ENCODE assay signal across 29 mouse cellular contexts in genomic region chr9:62924886-62925610, GRCm38 (mm10).
DNase-seq lines count a peak whose midpoint lies in the region; ATAC-seq and TF ChIP-seq lines count a peak whose summit lies in the region.
"Had no signal": no experiment of that assay in that cellular context is flagged by ENCODE, and none has a peak within 500 bp of the region (broad histone marks: within the 10 kb centered on the region; RNA-seq: fewer than 3 reads in every experiment).

No protein-coding gene starts in this region.

- DNase-seq in frontal cortex, postnatal 10 days (ENCODE audit: low spot score in 2 of 2), result no peak
- peak in 1 of 2 experiments; percentile 15 for DNase-seq in layer of hippocampus, adult 2 months (ENCODE audit: low spot score in 2 of 2)
- no peak for DNase-seq in layer of hippocampus, adult 8-10 months (ENCODE audit: low spot score in 2 of 2)
- peak; percentile 6 for DNase-seq in NIH3T3 (ENCODE audit: low read depth)
- peak; percentile 28 to 40 for DNase-seq in left cerebral cortex, postnatal 36 days (ENCODE audit: low spot score in 2 of 2)
- no peak for DNase-seq in embryo, embryonic 11 days
- DNase-seq: adrenal gland, postnatal 10 days; cerebellum, adult 11 months; cerebellum, adult 9-10 months; cerebellum, postnatal 36 days; heart, postnatal 14 days; kidney, adult 11 months; kidney, postnatal 25 days; liver, postnatal 0 days; spleen, adult 18-20 months; thymus, adult 18-20 months; thymus, postnatal 25 days had no signal

- H3K4me3 ChIP-seq in layer of hippocampus, adult 2 months, result no peak overlapping the region
- H3K4me3 ChIP-seq: embryonic facial prominence, embryonic 13.5 days; forebrain, embryonic 10.5 days; hindbrain, embryonic 10.5 days; hindbrain, embryonic 15.5 days; kidney, embryonic 15.5 days; liver, embryonic 12.5 days; midbrain, embryonic 13.5 days; neural tube, embryonic 13.5 days had no signal

- ATAC-seq in frontal cortex, adult (ENCODE audit: low TSS enrichment), result peak; percentile 87
- ATAC-seq: inflammation-experienced regulatory T-cells, adult 6 months; liver, embryonic 12.5 days; liver, postnatal 0 days; midbrain, embryonic 13.5 days; Patski had no signal

- TF ChIP-seq CTCF in layer of hippocampus, adult 2 months (conservative IDR thresholded peaks at IDR 0.05), result 0 out of 2 replicates have a peak, but pooled peaks have one; percentile 8

- H3K27ac ChIP-seq in layer of hippocampus, adult 2 months, result peak overlapping the region; percentile 54
- H3K27ac ChIP-seq: embryonic facial prominence, embryonic 13.5 days; forebrain, embryonic 10.5 days; hindbrain, embryonic 10.5 days; hindbrain, embryonic 15.5 days; kidney, embryonic 15.5 days; liver, embryonic 12.5 days; macrophage; midbrain, embryonic 13.5 days; neural tube, embryonic 13.5 days had no signal

- intact Hi-C loops in left cerebral cortex, postnatal 36 days (cut with DNase I), result loop anchor here (5.0 kb wide), 2 partner anchors 37 to 57 kb away; no protein-coding TSS in a partner anchor

Comparison
In these comparisons a context has a peak if more than half of its experiments do, and no peak if none do; other contexts are left out.
1. DNase-seq: peak in NIH3T3 (single experiment) and left cerebral cortex, postnatal 36 days (2 of 2); none in frontal cortex, postnatal 10 days (0 of 2), layer of hippocampus, adult 8-10 months (0 of 2) and embryo, embryonic 11 days (single experiment).